Mouse (Mus musculus) stomach, postnatal 0 days (tissue): ENCODE results near the gene Esrrb. TPM values are rescaled to one million over a fixed set of nuclear protein-coding genes. Genes with fewer than 3 reads are reported as not detected.

Source experiments
- ATAC-seq: fragments of 200-750 bp; cut with Nextera tagmentation; 2 replicates; pipeline ENCODE4 v1.8.0; 2017; ENCODE audit not compliant: low FRiP score, low TSS enrichment
- DNase-seq: peaks from one replicate; pipeline ENCODE4 v3.0.0-alpha.2; 2016; ENCODE audit warnings: low spot score
- H3K27ac ChIP-seq: fragments of 300-500 bp; sonication (generic); replicated peaks from 2 replicates; pipeline ENCODE4 v1.5.1; 2014; ENCODE audit warnings: mild to moderate bottlenecking, control low read depth
- H3K27me3 ChIP-seq: fragments of 300-500 bp; sonication (generic); 2 replicates; pipeline ENCODE4 v1.6.1; 2014; ENCODE audit warnings: low read length; ENCODE audit not compliant: control insufficient read depth, insufficient read depth
- H3K36me3 ChIP-seq: fragments of 300-500 bp; sonication (generic); 2 replicates; pipeline ENCODE4 v1.6.1; 2014; ENCODE audit warnings: low read length, mixed read lengths; ENCODE audit not compliant: control insufficient read depth, insufficient read depth
- H3K4me1 ChIP-seq: fragments of 300-500 bp; sonication (generic); replicated peaks from 2 replicates; pipeline ENCODE4 v1.6.1; 2014; ENCODE audit warnings: antibody characterized with exemption; ENCODE audit not compliant: control insufficient read depth, insufficient read depth
- H3K4me2 ChIP-seq: fragments of 300-500 bp; sonication (generic); replicated peaks from 2 replicates; pipeline ENCODE4 v1.6.1; 2014; ENCODE audit warnings: low read depth, mild to moderate bottlenecking, control low read depth, moderate library complexity
- H3K4me3 ChIP-seq: fragments of 300-500 bp; sonication (generic); 2 replicates; pipeline ENCODE4 v1.5.1; 2014; ENCODE audit warnings: low read depth, low read length, control low read depth
- H3K9ac ChIP-seq: fragments of 300-500 bp; sonication (generic); 2 replicates; pipeline ENCODE4 v1.6.1; 2014; ENCODE audit warnings: mild to moderate bottlenecking, low read length, control low read depth, mixed read lengths
- H3K9me3 ChIP-seq: fragments of 300-500 bp; sonication (generic); 2 replicates; pipeline ENCODE4 v1.6.1; 2016; ENCODE audit warnings: low read length; ENCODE audit not compliant: control insufficient read depth
- CTCF ChIP-seq: IDR thresholded peaks from 2 replicates; pipeline ENCODE4 v1.5.1; 2016; ENCODE audit warnings: antibody characterized with exemption, low read depth, mild to moderate bottlenecking, moderate library complexity
- EP300 ChIP-seq: optimal IDR thresholded peaks from 2 replicates; pipeline ENCODE3; 2016; ENCODE audit warnings: antibody characterized with exemption
- WGBS: fragments of 180-500 bp; shearing (Covaris S2); extraction: QIAGEN DNeasy Blood & Tissue Kit; methylation state at CpG from one replicate; pipeline ENCODE4 v1.1.7; 2014; 5-methylcytosine and 5-hydroxymethylcytosine counted together
- polyA plus RNA-seq: library from polyadenylated mRNA; unstranded; fragments of >200 nt; fragmentation: Nextera tagmentation; extraction: Ambion mirVana; gene quantifications from 2 replicates; pipeline ENCODE4 v1.2.1, GENCODE M21; 2015

Gene Esrrb
- polyA plus RNA-seq, 1 experiment from 2014 or later: 0.13 TPM

DNA sequence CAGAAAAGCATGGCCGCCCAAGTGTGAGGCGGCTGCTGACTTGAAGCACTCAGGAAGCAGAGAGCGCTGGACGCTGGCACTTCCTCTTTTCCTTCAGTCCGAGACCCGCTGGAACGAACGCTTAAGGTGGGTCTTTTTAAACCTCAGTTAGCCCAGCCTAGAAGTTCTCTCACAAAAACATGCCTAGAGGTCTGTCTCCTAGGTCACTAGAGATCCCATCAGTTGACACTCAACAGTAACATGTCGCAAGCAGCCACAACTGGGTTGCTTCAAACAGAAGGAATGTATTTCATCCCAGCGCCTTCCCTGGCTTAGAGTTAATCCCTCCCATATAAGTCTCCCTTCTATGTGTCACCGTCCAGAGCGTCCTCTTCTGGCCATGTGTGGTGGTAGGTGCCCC is 33.9 kb downstream of the Esrrb start:
- no peak for TF ChIP-seq EP300
- no peak for TF ChIP-seq CTCF
- H3K4me2 ChIP-seq: no peak overlapping the region
- WGBS: 89% methylated on average over 12 of the region's 12 CpGs
- DNase-seq (no peak), ATAC-seq (no peak)
- no peak overlapping the region for H3K27ac ChIP-seq
- no peaks in the 10 kb centered on the region for H3K4me1 ChIP-seq
- no peak overlapping the region for H3K4me3 ChIP-seq
- H3K36me3 ChIP-seq: no peaks in the 10 kb centered on the region
- no peaks in the 10 kb centered on the region for H3K27me3 ChIP-seq
- H3K9ac ChIP-seq: no peak overlapping the region
- H3K9me3 ChIP-seq: no peaks in the 10 kb centered on the region

DNA sequence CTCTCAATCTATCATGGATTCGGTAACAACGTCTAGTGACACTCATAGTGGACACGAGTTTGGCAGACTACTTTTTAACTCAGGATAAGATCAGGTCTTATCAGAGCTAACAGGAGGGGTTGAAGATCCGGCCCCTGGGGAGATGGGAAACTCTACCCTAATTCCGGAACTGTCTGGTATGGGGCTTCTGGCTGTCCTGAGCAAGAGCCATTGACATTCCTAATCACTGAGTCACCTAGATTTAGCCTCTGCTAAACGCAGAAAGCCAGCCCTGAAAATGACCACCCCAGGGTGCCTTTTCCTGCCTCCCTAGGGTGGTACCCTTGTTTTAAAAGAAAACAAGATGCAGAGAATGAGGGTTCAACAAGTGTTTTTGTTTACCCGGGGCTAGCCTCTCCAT is 34.4 kb downstream of the Esrrb start:
- Histone ChIP-seq H3K9ac (no peak overlapping the region), H3K27ac (no peak overlapping the region), H3K36me3 (no peaks in the 10 kb centered on the region), H3K4me3 (no peak overlapping the region), H3K4me1 (no peaks in the 10 kb centered on the region), H3K4me2 (no peak overlapping the region), H3K27me3 (no peaks in the 10 kb centered on the region), H3K9me3 (no peaks in the 10 kb centered on the region)
- TF ChIP-seq EP300 (no peak), CTCF (no peak)
- WGBS: 49% methylated on average over 7 of the region's 7 CpGs
- DNase-seq (no peak), ATAC-seq (no peak)

DNA sequence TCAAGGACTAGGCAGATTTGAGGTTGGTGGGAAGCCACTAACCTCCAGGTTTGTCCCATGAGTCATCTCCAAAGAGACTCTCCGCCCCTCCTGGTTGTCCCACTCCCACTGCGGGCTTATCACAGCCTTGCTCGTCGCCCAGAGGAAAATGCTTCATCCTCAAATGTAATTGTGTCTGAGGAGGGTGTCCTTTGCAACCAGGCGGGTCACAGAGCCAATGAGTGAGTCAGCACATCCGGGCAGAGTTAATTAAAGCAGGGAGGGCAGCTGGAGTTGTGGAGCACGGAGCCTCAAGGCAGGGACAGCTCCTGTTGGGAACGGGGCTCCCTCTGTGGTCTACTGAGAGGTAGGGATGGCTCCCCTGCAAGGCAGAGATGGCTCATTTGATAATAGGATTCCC is 37.8 kb downstream of the Esrrb start:
- no peak for ATAC-seq
- Histone ChIP-seq H3K9me3 (no peaks in the 10 kb centered on the region), H3K9ac (no peak overlapping the region), H3K27ac (no peak overlapping the region), H3K4me1 (no peaks in the 10 kb centered on the region), H3K27me3 (no peaks in the 10 kb centered on the region), H3K36me3 (no peaks in the 10 kb centered on the region), H3K4me2 (no peak overlapping the region), H3K4me3 (no peak overlapping the region)
- WGBS: 27% methylated on average over 8 of the region's 8 CpGs
- no peak for DNase-seq
- TF ChIP-seq EP300: no peak
- no peak for TF ChIP-seq CTCF

DNA sequence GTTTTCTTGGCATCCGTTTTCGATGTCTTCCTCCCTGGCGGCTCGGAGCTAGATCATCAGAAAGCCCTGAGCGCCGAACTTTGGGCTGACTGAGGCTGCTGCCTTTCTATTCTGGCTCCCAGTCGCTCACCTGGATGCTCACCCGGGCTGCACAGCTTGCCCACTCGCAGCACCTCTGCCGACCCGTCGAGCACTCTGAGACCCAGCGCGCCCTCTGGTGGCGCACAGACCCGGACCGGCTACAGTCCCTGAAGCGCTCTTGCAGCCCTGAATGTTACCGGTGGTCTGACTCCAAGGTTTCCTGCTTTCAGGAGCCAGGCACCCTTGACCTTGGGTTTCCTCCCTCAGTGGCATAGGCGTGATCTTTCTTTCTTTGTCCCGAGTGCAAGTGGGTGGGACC is 41.8 kb downstream of the Esrrb start:
- DNase-seq (peak; percentile 81), ATAC-seq (peak; percentile 66; the same call in 1 of the 2 replicates)
- Histone ChIP-seq H3K4me3 (peak overlapping the region; percentile 19; the same call in 1 of the 2 replicates), H3K9ac (no peak overlapping the region), H3K4me1 (no peaks in the 10 kb centered on the region), H3K27ac (no peak overlapping the region), H3K36me3 (no peaks in the 10 kb centered on the region), H3K9me3 (no peaks in the 10 kb centered on the region), H3K4me2 (peak overlapping the region; percentile 50), H3K27me3 (no peaks in the 10 kb centered on the region)
- 3% methylated on average over 21 of the region's 21 CpGs for WGBS
- peak; percentile 93 for TF ChIP-seq CTCF
- TF ChIP-seq EP300: no peak

DNA sequence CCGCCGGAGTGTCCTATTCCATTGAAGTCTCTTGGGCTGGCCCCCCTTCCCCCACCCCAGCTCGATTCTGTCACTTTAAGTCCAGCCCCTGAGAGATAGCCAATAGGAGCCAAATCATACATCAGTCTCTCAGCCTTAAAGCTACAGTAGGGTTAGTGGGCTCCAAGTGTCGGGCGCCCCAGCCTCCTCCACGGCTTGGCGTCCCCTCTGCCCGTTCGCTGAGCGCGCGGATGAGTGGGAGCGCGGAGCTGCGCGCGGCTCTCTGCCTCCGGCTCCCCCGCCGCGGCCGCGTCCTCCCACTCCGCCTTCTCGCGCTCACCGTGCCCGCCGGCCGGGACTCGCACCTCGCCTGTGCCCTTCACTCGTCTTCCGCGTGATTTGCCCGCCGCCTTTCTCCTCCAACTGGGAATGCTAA is 60.6 kb downstream of the Esrrb start:
- Histone ChIP-seq H3K9me3 (no peaks in the 10 kb centered on the region), H3K4me2 (peak overlapping the region; percentile 63), H3K4me3 (peak overlapping the region; percentile 41), H3K27ac (no peak overlapping the region), H3K27me3 (peaks cover 25% of the 10 kb centered on the region; the same call in 1 of the 2 replicates), H3K9ac (no peak overlapping the region), H3K36me3 (no peaks in the 10 kb centered on the region), H3K4me1 (no peaks in the 10 kb centered on the region; the same call in 1 of the 2 replicates)
- ATAC-seq (peak; percentile 51), DNase-seq (peak; percentile 29)
- TF ChIP-seq CTCF: no peak
- no peak for TF ChIP-seq EP300
- WGBS: under 1% methylated on average over 37 of the region's 37 CpGs

DNA sequence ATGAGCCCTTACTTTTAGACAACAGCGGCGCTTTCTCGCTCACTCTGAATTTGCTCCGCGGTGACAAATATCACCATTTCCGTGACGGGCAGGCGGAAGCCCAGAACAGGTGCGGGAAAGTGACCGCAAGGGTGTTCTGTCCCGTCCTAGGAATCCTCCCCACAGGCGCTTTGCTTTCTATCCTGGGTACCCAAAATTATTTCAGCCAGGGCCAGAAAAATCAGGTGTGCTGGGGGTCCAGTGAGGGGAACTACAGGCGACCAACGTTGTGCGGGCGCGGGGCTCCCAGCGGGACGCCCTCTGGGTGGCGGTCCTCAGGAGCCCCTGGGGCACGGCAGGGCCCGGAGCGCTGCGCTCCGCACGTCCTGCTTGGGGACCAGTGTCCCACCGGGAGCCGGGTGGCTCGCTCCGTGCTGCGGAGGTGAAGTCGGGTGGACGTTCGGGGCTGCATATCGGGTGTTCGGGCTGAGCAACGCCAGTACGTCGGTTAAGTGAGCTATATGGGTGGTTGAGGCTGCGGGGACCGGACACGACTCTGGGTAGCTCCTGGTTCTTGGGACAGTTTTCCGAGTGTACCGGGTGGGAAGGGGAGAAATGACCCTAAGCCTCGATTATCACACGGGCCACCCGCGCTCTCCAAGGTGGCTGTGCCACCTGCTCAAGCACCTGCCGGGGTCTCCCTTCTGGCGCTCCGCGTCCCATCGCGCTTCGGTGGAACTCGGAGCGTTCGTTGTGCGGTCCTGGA is 61.4 kb downstream of the Esrrb start:
- no peaks in the 10 kb centered on the region for H3K9me3 ChIP-seq
- H3K4me3 ChIP-seq: peak overlapping the region; percentile 41
- H3K4me2 ChIP-seq: peak overlapping the region; percentile 63
- DNase-seq (no peak), ATAC-seq (no peak; the same call in 1 of the 2 replicates)
- H3K36me3 ChIP-seq: no peaks in the 10 kb centered on the region
- TF ChIP-seq CTCF (no peak), EP300 (no peak)
- H3K4me1 ChIP-seq: no peaks in the 10 kb centered on the region; the same call in 1 of the 2 replicates
- H3K27ac ChIP-seq: no peak overlapping the region
- H3K27me3 ChIP-seq: peaks cover 25% of the 10 kb centered on the region; the same call in 1 of the 2 replicates
- WGBS: 3% methylated on average over 59 of the region's 59 CpGs
- H3K9ac ChIP-seq: no peak overlapping the region
